Mouse (Mus musculus) kidney, postnatal 10 days (tissue): ENCODE data around the gene Tbc1d10c.

Source experiments
- DNase-seq: peaks from one replicate; pipeline ENCODE4 v3.0.0; 2021; ENCODE audit warnings: mixed read lengths

Tbc1d10c gene

DNA sequence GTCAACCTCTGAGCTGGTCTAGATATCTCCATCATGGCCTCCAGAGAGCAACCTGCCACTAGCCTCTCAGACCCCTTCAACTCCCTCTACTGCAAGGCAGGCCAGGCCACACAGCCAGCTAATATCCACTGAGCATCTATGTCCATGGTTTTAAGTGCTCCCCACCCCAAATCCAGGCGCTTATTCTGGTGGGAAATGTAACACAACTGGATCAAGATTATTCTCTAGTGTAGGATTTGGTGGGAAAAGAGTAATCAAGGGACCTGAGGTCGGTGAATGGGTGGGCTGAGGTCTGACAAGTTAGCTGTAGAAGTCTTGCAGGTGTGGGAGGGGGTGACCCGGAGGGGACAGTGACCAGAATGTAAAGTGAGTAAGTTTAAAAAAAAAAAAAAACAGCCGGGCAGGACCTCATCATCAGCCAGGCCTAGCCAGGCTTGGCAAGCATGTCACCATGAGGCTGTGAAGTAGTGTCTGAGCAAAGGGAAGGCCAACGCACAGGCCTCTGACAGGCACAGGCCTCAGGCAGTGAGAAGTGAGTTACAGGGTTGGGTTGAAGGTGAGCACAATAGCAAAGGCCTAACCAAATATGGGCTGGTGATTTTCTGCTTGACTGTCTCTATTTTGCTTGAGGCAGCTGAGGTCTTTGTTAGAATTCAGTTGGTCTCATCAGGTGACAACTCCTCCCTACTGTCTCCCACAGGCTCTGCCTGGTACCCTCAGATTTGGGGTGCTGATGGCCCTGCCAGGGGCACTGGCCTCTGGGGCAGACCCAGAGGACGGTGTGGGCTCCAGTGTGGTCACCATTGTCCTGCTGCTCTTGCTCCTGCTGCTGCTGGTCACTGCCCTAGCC lies 35.6 kb downstream of the Tbc1d10c start:
- no peak for DNase-seq

DNA sequence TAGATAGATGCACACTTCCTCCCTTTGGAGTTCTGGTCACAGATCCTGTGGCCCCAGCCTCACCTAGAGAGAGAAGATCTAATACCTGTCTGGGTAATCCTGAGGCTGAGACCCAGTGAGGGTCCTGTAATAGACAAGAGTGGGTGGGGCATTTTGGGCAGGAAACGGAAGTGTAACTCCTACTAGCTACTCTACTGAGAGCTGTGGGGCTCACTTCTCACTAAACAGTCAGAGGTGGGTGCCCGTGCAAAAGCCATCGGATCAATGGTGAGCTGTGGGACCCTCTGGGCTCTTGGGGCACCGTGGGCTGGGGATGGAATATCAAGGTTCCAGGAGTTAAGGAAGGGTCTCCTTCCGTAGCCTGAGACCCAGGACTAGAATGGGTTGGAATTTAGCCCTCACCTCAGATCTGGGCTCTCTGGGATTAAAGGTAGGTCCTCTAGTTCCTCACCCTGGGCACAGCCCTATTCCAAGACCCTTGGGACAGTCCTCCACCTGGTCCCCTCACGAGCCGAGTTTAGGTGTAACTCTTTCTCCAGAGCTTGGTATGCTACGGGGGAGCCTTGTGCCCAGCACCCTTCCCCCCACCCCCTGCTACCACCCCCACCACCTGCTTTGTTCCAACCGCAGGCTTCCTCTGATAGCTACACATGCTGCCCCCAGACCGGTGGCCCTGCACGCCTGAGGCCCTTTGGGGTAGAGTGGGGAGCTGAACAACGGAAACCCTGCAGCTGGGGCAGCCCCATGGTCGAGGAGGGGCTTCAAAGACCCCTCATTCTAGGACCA lies 36.5 kb downstream of the Tbc1d10c start:
- no peak for DNase-seq

DNA sequence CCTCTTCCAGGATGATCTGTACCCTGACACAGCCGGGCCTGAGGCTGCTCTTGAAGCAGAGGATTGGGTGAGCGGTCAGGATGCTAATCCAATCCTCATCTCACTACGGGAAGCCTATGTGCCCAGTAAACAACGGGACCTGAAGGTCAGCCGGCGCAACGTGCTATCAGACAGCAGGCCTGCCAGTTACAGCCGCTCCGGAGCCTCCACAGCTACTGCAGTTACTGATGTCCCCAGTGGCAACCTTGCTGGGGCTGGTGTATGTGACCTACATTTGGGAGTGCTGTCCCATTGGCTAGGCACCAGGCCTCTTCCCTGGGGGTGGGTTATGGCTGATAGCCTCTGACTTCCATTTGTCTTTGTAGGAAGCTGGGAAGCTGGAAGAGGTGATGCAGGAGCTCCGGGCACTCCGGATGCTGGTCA lies 37.8 kb downstream of the Tbc1d10c start, which contains the start of gene Ptprcap:
TSS of gene Ptprcap (plus strand) at position 373 of the 423 bp plus-strand sequence.
- DNase-seq, result no peak

DNA sequence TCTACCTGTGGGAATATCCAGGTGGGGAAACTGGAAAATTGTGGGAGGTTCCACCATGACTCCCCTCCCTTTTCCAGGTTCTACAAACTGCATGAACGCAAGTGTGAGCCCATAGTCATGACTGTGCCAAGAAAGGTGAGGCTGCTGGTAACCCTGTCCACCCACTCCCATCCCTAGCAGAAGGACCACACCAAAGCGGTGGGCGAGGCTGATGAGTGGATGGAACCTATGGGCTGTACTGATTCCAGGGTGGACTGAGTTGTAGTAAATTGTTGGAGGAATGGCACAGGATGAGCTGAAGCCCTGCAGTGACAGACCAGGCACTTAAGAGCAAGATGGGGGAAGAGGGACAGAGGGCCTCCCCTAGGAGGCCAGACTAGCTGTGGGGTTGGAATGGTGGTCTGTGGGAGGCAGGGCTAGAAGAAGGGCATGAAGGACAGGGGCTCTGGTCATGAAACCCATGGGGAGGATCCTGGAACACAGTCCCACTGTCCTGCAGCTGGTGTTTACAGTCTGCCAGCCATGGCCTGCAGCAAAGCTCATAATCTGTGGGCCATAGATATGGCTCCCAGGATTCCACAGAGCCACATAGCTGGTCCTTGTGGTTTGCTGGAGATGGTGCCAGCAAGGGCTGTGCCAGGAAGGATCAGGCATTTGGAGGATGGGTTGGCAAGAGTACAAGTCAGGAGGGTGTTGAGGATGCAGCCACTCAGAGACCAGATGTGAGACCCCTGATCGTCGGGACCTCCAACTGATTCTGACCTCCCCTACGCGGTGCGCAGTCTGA lies 38.4 kb downstream of the Tbc1d10c start:
- DNase-seq, result no peak

DNA sequence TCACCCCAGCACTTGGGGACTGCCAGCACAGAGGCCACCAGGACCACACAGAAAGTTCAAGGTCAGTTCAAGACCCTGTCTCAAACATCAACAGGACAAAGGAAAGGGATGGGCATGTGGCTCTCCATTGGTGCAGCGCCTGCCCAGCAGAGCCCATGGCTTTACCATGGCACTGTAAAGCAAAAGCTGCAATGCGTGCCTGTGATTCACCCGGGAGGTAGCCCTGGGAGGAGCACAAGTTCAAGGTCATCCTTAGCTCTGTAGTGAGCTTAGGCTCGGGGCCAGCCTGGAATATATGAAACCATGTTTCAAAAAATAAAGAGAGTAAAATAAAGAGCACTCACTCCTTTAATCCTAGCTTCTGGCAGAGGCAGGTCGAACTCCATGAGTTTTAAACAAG lies 39.2 kb downstream of the Tbc1d10c start:
- DNase-seq, result no peak

DNA sequence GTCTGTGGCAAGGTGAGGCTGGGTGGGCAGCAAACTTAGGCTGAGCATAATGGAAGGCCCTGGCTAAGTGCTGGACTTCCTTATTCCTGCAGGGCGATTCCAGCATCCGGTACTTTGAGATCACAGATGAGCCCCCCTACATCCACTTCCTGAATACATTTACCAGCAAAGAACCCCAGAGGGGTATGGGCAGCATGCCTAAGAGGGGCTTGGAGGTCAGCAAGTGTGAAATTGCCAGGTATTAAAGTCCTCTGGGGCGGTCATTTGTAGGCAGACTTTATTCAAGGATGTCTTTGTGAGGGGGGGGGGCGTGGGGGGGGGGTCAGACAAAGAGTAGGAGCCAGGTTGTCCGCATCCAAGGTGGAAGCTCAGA lies 39.6 kb downstream of the Tbc1d10c start:
- no peak for DNase-seq

DNA sequence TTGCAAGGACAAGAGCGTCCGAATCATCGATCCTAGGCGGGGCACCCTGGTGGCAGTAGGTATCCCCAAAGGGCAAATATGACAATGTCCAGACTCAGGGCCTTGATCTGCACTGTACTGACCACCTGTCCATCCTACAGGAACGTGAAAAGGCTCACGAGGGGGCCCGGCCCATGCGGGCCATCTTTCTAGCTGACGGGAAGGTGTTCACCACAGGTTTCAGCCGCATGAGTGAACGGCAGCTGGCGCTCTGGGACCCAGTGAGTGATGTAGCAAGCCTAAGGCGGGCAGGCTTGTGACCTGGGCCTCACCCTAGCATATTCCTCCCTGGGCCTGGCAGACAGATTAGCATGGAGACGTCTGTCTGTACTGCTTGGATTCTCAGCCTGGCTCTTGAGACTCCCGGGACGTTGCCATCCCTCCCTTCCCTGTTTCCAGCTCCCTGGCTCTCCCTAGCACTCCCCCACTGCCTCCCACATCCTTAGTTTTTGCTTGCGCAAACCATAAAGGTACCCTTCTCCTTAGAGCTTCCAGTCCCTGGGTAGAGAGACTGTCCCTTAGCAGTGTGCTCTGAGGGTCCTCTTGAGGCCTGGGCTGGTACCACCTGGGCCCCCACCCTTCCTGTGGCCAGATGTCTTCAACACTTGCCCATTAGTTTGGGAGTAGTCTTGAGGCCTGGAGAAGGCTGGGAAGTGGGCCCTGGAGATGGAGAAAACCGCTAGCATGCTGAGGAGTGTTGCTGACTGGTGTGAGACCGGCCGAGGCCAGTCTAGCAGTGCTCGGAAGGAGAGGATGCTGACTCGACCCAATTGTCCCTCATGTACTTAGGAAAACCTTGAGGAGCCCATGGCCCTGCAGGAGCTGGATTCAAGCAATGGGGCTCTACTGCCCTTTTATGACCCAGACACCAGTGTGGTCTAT lies 40.3 kb downstream of the Tbc1d10c start:
- no peak for DNase-seq

DNA sequence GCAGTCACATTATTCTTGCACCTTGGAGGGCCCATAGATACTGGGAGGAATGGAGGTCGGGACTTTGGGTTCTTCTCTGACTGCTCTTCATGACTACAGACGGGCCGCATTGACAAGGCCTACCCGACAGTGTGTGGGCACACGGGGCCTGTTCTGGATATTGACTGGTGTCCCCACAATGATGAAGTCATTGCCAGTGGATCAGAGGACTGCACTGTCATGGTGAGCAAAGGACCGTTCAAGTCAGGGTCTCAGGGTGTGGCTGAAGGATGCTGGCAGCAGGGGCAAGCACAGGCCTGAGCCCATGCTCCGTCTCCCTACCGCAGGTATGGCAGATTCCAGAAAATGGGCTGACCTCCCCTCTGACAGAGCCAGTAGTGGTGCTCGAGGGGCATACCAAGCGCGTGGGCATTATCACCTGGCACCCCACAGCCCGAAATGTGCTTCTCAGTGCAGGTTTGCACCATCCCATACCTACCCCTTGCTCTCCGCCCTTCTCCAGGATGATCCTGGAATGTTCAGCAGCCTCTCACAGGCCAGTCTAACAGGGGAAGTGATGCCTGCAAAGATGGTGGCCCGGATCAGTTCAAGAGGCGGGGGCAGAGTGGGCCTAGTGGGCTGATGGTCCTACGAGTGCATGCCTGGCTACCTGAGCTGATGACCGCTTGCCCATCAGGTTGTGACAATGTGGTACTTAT lies 41.2 kb downstream of the Tbc1d10c start:
- DNase-seq, result no peak

DNA sequence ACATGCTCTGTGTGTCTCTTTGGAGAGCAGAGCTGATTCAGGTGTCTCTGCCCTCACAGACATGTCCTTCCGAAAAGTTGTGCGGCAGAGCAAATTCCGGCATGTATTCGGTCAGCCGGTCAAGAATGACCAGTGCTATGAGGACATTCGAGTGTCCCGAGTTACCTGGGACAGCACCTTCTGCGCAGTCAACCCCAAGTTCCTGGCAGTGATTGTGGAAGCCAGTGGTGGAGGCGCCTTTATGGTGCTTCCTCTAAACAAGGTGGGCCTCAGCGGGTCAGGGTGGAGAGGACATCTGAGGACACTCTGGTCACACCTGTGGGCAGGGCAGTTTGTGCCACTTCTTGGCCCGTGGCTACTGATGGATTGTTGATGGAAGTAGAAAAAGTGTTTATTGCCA lies 41.8 kb downstream of the Tbc1d10c start:
- no peak for DNase-seq

DNA sequence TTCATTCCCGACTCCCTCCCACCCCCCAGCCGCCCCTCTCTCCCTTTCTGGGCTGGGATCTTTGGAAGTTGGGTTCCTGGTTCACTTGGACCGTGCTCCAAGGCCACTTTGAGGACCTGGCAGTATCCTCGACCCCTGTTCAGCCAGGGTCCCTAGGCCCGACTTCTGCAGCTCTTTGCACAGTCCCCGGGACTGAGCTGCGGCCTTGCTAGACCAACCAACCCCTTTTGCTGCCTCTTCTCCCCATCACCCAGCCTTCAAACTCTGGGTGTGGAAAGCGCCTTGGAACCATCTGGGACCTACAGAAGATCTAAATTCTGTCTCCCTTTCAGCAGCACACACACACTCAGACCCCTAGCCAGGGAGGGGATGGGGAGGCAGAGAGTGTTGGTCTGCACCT lies 42.3 kb downstream of the Tbc1d10c start:
- DNase-seq, result no peak

DNA sequence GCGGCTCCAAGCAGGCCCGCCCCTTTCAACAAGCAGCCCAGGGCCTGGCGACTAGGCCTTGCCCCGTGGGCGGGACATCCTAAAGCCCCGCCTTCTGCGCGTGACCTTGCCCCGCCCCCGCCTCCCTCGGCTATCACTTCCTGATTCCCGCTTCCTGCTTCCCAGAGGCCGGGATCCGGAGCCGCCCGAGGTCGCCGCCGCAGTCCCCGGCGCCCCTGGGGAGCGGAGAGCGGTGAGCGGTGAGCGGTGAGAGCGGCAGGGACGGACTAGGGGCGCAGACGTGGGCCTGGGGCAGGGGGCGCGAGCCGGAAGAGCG lies 42.6 kb downstream of the Tbc1d10c start, which contains the start of gene Coro1b:
TSS of gene Coro1b (plus strand) at position 129 of the 316 bp plus-strand sequence.
- peak; percentile 99 for DNase-seq

DNA sequence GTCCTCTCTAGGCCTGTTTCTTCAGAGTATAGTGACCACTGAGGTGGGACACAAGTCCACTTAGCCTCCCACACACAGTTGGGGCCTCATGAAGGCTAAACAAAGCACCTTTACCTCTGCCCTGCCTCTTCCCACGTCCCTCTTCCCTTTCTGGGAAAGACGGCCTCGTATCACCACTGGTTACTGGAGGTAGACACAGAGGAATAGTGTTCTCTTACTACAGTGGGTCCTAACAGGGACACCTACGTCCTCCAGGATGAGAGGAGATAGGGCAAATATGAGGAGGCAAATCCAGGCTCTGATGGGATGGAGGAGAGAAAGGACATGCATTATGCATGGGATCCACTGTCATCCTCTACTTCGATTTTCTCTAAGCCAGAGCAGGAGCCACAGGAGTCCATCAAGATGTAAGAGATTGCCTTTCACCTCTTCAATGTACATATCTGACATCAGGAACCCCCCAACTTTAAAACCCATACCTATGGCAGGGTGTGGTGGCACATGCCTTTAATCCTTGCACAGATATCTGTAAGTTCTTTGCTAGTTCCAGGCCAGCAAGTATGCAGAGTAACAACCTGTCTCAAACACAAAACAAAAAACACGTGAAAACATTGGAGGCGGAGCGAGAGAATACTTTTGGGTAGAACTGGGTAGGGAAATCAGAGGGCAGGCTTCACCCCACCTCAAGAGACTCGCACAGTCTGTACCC lies 43.1 kb downstream of the Tbc1d10c start:
- DNase-seq, result no peak

DNA sequence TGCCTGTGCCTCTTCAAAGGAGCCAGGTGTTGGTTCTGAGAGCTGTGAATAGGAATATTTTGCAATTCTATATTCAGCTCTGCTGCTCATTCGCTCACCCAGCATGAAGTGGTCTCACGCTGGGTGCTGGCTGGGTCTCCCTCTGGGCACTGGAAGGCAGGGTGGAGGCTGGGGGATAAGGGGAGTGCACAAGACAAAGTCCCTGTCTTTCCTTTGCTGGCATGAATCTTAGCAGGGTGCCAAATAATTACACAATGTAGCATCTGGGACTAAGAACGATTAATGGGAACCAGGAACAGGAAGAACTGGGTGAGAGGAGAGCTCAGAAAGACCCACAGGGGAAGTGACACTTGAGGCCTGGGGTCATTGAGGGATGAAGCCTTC lies 44.1 kb downstream of the Tbc1d10c start:
- no peak for DNase-seq

DNA sequence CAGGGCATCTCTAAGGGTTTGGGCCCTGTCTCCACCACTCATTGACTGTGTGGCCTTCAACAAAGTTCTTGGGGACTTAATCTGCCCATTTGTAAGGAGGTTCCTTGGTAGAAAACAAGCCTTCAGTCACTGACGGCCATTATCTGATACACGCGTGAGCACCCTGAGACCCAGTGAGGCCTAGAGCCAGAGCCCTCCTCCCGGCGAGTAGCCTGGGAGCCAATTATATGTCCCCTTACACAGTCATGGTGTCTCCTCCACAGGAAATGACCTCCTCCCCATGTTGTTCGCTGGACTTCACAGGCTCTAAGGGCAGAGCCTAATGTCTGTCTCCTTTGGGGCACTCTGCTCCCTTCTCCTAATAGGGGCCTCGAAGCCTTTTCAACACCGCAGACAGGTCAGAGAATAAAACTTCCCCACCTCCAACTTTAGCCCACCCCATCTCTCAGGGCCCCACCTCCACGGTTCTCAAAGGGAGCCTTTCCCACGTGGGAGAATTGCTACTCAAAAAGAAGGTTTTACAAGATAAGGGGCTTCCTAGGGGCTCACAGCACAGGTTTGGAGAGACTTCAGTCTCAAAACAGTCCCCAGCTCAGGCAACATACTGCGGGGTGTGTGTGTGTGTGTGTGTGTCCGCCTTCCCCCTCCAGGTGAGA lies 44.6 kb downstream of the Tbc1d10c start:
- DNase-seq, result no peak

DNA sequence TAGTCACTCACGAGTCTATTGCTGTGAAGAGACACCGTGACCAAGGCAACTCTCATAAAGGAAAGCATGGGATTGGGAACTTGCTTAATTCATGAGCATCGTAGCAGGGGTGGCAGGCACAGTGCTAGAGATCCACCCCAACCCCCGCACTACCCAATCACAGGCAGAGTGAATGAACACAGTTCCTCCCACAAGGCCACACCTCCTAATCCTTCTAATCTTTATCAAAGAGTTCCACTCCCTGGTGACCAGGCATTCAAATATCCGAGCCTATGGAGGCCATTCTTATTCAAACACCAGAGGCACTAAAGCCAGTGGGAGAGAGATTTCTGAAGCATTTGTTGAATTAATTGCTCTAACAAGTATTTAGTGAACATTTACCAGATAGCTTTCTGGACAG lies 45.1 kb downstream of the Tbc1d10c start:
- DNase-seq, result no peak

DNA sequence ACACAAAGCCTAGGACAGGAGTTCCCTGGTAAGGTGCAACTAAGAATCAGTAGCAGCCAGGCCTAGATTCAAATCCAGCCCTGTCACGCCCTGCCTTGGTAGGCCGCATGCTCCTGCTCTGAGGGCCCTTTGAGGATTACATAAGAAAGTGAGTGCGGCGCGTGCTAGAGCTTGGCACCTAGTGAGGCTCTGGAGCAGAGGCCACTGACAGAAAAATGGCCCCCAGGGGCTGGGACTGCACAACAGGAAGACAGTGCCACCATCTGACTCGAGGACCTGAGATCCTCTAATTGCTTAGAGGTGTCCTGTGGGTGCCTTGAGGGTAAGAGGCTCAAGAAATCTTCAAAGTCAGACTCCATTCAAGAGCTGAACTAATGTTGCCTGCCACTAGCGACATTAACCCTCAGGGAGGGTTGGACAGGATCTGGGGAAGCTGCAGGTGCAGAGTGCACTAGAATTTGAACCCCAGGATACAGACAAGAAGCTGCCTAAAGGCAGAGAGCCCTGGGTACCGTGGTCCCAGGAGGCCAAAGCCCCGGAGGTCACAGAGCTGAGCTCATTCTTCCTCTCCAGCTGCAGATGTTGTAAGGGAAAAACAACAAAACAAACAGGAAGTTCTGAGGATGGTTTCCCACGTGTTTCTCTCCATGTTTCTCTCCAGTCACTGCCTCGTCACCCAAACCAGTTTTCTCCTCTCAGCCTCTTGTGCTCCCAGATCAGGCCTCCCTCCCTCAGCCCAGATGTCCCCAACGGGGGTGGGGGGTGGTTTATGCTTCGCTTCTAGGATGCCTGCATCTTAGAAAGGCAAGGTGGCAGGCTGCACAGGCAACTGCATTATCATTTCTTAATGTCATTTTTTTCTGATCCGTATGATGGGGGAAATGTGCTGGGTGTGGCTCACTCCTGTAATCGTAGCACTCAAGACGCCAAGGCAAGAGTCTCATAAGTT lies 46.3 kb downstream of the Tbc1d10c start:
- DNase-seq, result peak; percentile 51

DNA sequence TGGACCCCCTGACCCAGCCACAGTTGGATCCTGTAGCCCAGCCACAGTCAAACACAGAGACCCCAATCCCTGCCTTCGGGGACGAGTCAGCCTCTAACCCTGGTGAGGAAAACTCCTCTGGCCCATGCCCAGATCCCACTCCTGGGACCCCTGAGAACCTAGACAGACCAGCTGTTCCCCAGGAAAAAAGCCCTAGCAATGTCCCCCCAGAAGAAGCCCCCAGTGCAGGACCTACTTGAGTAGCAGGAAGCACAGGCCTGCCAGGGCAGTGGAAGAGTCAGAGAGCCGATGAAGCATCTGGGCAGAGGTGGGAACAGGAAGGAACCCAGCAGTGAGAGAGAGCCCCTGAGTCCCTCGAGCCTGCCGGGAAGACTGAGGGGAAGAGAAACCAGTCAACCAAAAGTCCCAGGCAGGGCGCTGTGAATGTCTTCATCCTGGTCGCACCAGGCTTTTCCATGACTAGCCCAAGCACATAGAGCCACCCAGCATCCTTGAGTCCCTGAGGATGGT lies 47.3 kb downstream of the Tbc1d10c start, which contains the start of gene Cabp4:
TSS of gene Cabp4 (minus strand) at position 275 of the 510 bp plus-strand sequence.
- no peak for DNase-seq

DNA sequence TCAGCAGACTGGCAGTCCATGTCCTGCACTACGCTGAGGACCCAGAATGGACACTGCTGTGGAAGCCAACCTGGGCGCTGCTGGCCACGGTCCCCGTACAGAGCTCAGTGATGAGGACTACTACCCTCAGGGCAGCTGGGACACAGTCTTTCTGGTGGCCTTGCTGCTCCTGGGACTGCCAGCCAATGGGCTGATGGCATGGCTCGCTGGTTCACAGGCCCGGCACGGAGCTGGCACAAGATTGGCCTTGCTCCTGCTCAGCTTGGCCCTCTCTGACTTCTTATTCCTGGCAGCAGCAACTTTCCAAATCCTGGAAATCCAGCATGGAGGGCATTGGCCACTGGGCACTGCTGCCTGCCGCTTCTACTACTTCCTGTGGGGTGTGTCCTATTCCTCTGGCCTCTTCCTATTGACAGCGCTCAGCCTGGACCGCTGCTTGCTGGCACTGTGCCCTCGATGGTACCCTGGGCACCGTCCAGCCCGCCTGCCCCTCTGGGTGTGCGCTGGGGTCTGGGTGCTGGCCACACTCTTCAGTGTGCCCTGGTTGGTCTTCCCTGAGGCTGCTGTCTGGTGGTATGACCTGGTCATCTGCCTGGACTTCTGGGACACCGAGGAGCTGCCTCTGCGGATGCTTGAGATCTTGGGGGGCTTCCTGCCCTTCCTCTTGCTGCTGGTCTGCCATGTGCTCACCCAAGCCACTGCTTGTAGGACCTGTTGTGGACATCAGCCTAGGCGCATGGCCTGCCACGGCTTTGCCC lies 48.5 kb downstream of the Tbc1d10c start:
- DNase-seq, result no peak
